Mouse (Mus musculus) common myeloid progenitor, adult 5-6 weeks (primary cell): ENCODE results near the gene Tmem125. TPM values are rescaled to one million over a fixed set of nuclear protein-coding genes. Genes with fewer than 3 reads are reported as not detected.
A peak's percentile ranks its signal among the peaks of the same experiment; 100 is the strongest.
"Not testable (repeated sequence)": the region's sequence is repeated elsewhere in the genome, so short reads cannot be mapped to it uniquely, and the experiment has no call there.

ENCODE experiments used
- ATAC-seq: replicated peaks from 2 replicates; pipeline ENCODE4 v1.8.0; 2016; ENCODE audit warnings: low read depth, mild to moderate bottlenecking, moderate TSS enrichment, inconsistent platforms; ENCODE audit not compliant: poor library complexity, severe bottlenecking
- total RNA-seq: library from RNA; stranded (forward); fragments of 200-1000, 187-1606 nt; gene quantifications from 2 replicates; pipeline ENCODE4 v1.2.3, GENCODE M21; 2017

Gene Tmem125
- total RNA-seq, 1 experiment from 2014 or later, result 0.14 TPM

GRCm38 (mm10) chr4:118539904-118540303 is 3.9 kb downstream of the Tmem125 start:
- ATAC-seq, result no peak

GRCm38 (mm10) chr4:118537801-118538200 is 6.0 kb downstream of the Tmem125 start:
- ATAC-seq, result no peak

- no peak for ATAC-seq
Measured at GRCm38 (mm10) chr4:118535610-118536009, 8.2 kb downstream of the Tmem125 start.

- ATAC-seq, result peak; percentile 52; the same call in 1 of the 2 replicates
Measured at GRCm38 (mm10) chr4:118533605-118534004, 10.2 kb downstream of the Tmem125 start.

GRCm38 (mm10) chr4:118533156-118533555 is 10.7 kb downstream of the Tmem125 start:
- no peak for ATAC-seq

- ATAC-seq, result no peak
Measured at GRCm38 (mm10) chr4:118532663-118533062, 11.2 kb downstream of the Tmem125 start.

GRCm38 (mm10) chr4:118527720-118528119 is 16.1 kb downstream of the Tmem125 start:
- no peak for ATAC-seq

- no peak for ATAC-seq
Measured at GRCm38 (mm10) chr4:118527335-118527681, 16.5 kb downstream of the Tmem125 start.

GRCm38 (mm10) chr4:118526408-118527334 is 17.2 kb downstream of the Tmem125 start, which contains the start of gene 2610528J11Rik:
Gene 2610528J11Rik, plus strand, starts transcription at chr4:118526999.
- no peak for ATAC-seq

GRCm38 (mm10) chr4:118525779-118526178 is 18.1 kb downstream of the Tmem125 start:
- peak; percentile 45; the same call in 1 of the 2 replicates for ATAC-seq

GRCm38 (mm10) chr4:118523976-118524375 is 19.9 kb downstream of the Tmem125 start:
- ATAC-seq, result no peak

GRCm38 (mm10) chr4:118522248-118522647 is 21.6 kb downstream of the Tmem125 start:
- no peak for ATAC-seq

- ATAC-seq, result peak; percentile 51
Measured at GRCm38 (mm10) chr4:118518208-118518607, 25.6 kb downstream of the Tmem125 start.

GRCm38 (mm10) chr4:118517497-118518146 is 26.2 kb downstream of the Tmem125 start:
- ATAC-seq, result no peak

GRCm38 (mm10) chr4:118516699-118517496 is 26.9 kb downstream of the Tmem125 start:
- peak; percentile 80 for ATAC-seq

- ATAC-seq, result no peak
Measured at GRCm38 (mm10) chr4:118509050-118509449, 34.8 kb downstream of the Tmem125 start.

- not testable (repeated sequence) for ATAC-seq
Measured at GRCm38 (mm10) chr4:118507171-118507570, 36.7 kb downstream of the Tmem125 start.

- no peak for ATAC-seq
Measured at GRCm38 (mm10) chr4:118505551-118505950, 38.3 kb downstream of the Tmem125 start.

- ATAC-seq, result no peak
Measured at GRCm38 (mm10) chr4:118500792-118501191, 43.1 kb downstream of the Tmem125 start.

GRCm38 (mm10) chr4:118500171-118500724 is 43.6 kb downstream of the Tmem125 start:
- no peak for ATAC-seq
